Mouse (Mus musculus): ENCODE results near the gene Ppy.

DNA sequence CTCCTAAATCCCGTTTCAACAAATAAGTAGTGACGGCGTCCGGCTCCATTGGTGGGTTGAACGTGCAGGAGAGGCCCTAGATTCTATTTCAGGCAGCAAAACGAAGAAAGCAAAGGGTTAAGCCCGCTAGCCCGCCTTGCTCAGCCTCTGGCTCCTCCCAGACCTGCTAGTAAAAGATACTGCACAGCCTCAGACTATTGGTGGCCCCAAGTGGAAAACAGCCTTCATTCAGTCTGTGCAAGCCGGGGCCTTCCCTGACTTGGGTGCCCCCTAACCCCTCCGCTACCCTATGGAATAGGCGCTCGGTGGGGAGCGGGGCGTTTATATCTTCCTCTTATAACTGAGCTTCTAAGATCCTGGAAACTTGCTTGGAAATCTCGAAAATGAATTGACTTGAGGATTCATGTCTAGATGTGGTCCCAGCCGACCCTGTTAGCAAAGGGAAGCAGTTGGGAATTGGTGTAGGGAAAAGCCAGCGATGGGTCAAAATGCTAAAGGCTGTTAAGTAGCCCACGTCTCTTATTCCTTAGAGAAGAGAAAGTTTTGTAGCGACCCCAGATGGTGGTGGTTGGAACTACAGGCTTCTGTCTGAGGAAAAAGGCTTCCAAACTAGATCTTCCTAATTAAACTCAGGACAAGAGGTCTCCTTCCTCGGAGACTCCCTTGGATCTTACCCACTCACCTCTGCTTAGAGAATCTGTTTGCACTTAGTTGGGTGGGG is 11.9 kb downstream of the Ppy start:
- TF ChIP-seq POLR2A (IDR thresholded peaks at IDR 0.05; ENCODE audit: insufficient read depth, low read depth, low read length) (no peak), CTCF (IDR thresholded peaks at IDR 0.05; ENCODE audit: insufficient read depth, low read depth, low read length) (no peak)
